Comparison of ENCODE assay signal across 14 mouse cellular contexts in the genomic region with DNA sequence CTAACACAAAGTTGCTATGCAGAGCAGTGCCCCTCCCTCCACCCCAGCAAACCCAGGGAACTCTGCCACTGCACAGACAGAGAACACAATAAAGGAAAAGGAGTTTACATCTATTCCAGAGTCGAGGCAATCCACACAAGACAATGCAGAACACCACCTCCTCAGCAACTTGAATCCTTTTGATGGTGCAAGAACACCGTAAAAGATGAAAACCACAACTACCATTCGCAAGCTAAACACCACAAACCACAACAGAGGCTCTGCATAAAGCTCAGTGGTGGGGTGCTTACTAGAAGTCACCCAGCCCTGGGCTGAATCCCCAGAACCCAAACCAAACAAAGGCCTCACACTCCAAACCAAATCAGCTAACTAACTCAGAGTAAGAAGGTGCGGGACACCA.
DNase-seq lines count a peak whose midpoint lies in the region; ATAC-seq and TF ChIP-seq lines count a peak whose summit lies in the region.
"Had no signal": no experiment of that assay in that cellular context is flagged by ENCODE, and none has a peak within 500 bp of the region (broad histone marks: within the 10 kb centered on the region; RNA-seq: fewer than 3 reads in every experiment).

No protein-coding gene starts in this region.

- peak overlapping the region; percentile 77 for H3K27ac ChIP-seq in heart, adult 2 months
- H3K27ac ChIP-seq in kidney, embryonic 14.5 days (ENCODE audit: low read depth, low read length), result peak overlapping the region; percentile 57; the same call in 1 of the 2 replicates
- peak overlapping the region; percentile 48; the same call in 1 of the 2 replicates for H3K27ac ChIP-seq in limb, embryonic 10.5 days
- H3K27ac ChIP-seq: forebrain, embryonic 15.5 days; midbrain, embryonic 13.5 days; neural tube, embryonic 12.5 days had no signal

- no peak for TF ChIP-seq EP300 in heart, adult 2 months (IDR thresholded peaks at IDR 0.05; ENCODE audit: insufficient read depth, low read depth, low read length)

- peaks cover 32% of the 10 kb centered on the region for H3K4me1 ChIP-seq in heart, adult 2 months (ENCODE audit: control insufficient read depth, insufficient read depth, low read length)
- H3K4me1 ChIP-seq in kidney, embryonic 14.5 days (ENCODE audit: control insufficient read depth, insufficient read depth, low read length), result peaks cover 41% of the 10 kb centered on the region
- H3K4me1 ChIP-seq in limb, embryonic 10.5 days, result peaks cover 47% of the 10 kb centered on the region

- intact Hi-C loops in heart, adult 2 months (cut with DNase I), result loop anchor here (2.0 kb wide), 1 partner anchor 103 kb away; no protein-coding TSS in a partner anchor
- intact Hi-C loops in heart, postnatal 10 days (cut with DNase I), result loop anchor here (2.0 kb wide), 1 partner anchor 99 kb away; a partner anchor contains a TSS

- no peak for TF ChIP-seq CTCF in heart, adult 2 months (IDR thresholded peaks at IDR 0.05)

- no peak for DNase-seq in heart, adult 2 months
- DNase-seq in heart, postnatal 10 days, result no peak
- DNase-seq in kidney, postnatal 36 days, result no peak
- peak; percentile 3 for DNase-seq in CD4-positive helper T cell, adult 2 months (ENCODE audit: low read depth, low spot score)
- DNase-seq in limb, embryonic 10.5 days (ENCODE audit: low spot score), result no peak
- DNase-seq in ovary, adult 18-20 months (ENCODE audit: low spot score), result no peak
- no peak for DNase-seq in urinary bladder, adult 18-20 months (ENCODE audit: low spot score in 2 of 2)
- DNase-seq: adrenal gland, postnatal 36 days; B cell, adult 2 months; kidney, postnatal 4 days had no signal

- H3K36me3 ChIP-seq in heart, adult 2 months (ENCODE audit: control insufficient read depth, insufficient read depth, low read length), result peaks cover 22% of the 10 kb centered on the region
- H3K36me3 ChIP-seq in kidney, embryonic 14.5 days (ENCODE audit: control insufficient read depth, insufficient read depth, low read length), result no peaks in the 10 kb centered on the region
- no peaks in the 10 kb centered on the region for H3K36me3 ChIP-seq in limb, embryonic 10.5 days
- H3K36me3 ChIP-seq: forebrain, embryonic 15.5 days; midbrain, embryonic 13.5 days; neural tube, embryonic 12.5 days had no signal

- no peak overlapping the region for H3K9ac ChIP-seq in heart, adult 2 months (ENCODE audit: low read depth, low read length)
- H3K9ac ChIP-seq in kidney, embryonic 14.5 days (ENCODE audit: low read depth, low read length), result no peak overlapping the region
- H3K9ac ChIP-seq: forebrain, embryonic 15.5 days; midbrain, embryonic 13.5 days; neural tube, embryonic 12.5 days had no signal

- no peaks in the 10 kb centered on the region for H3K27me3 ChIP-seq in heart, adult 2 months (ENCODE audit: control insufficient read depth, insufficient read depth, low read length)
- H3K27me3 ChIP-seq in kidney, embryonic 14.5 days (ENCODE audit: control insufficient read depth, insufficient read depth, low read length), result no peaks in the 10 kb centered on the region
- no peaks in the 10 kb centered on the region for H3K27me3 ChIP-seq in limb, embryonic 10.5 days (ENCODE audit: low read depth, poor library complexity, severe bottlenecking)
- H3K27me3 ChIP-seq: forebrain, embryonic 15.5 days; midbrain, embryonic 13.5 days; neural tube, embryonic 12.5 days had no signal

- WGBS in heart, adult 2 months, result 68% methylated on average over 4 of the region's 4 CpGs
- WGBS in kidney, embryonic 14.5 days, result 76% methylated on average over 4 of the region's 4 CpGs
- 76% methylated on average over 4 of the region's 4 CpGs for WGBS in limb, embryonic 10.5 days

- H3K79me2 ChIP-seq in heart, adult 2 months (replicated peaks; ENCODE audit: control insufficient read depth, insufficient read depth, low read length), result peaks cover 5% of the 10 kb centered on the region; the same call in 1 of the 2 replicates

- no peaks in the 10 kb centered on the region for H3K9me3 ChIP-seq in kidney, embryonic 14.5 days (ENCODE audit: control insufficient read depth, low read length)
- H3K9me3 ChIP-seq in limb, embryonic 10.5 days (replicated peaks), result no peaks in the 10 kb centered on the region
- H3K9me3 ChIP-seq: forebrain, embryonic 15.5 days; midbrain, embryonic 13.5 days; neural tube, embryonic 12.5 days had no signal

- no peak for ATAC-seq in kidney, embryonic 14.5 days (ENCODE audit: low FRiP score, low TSS enrichment)
- ATAC-seq: forebrain, embryonic 15.5 days; midbrain, embryonic 13.5 days had no signal

- 0 out of 2 replicates have a peak overlapping the region, but pooled peaks have one; percentile 34 for H3K4me3 ChIP-seq in heart, adult 2 months
- H3K4me3 ChIP-seq in kidney, embryonic 14.5 days (ENCODE audit: low read length), result no peak overlapping the region
- H3K4me3 ChIP-seq in limb, embryonic 10.5 days, result no peak overlapping the region
- H3K4me3 ChIP-seq: forebrain, embryonic 15.5 days; midbrain, embryonic 13.5 days; neural tube, embryonic 12.5 days had no signal

- H3K4me2 ChIP-seq in kidney, embryonic 14.5 days (replicated peaks; ENCODE audit: low read depth, low read length), result no peak overlapping the region
- H3K4me2 ChIP-seq: midbrain, embryonic 13.5 days; neural tube, embryonic 12.5 days had no signal

- TF ChIP-seq POLR2A in heart, adult 2 months (IDR thresholded peaks at IDR 0.05; ENCODE audit: insufficient read depth, low read depth, low read length), result no peak
